Mouse (Mus musculus) CH12.LX (cell line): ENCODE data around the gene Adgra1. TPM values are rescaled to one million over a fixed set of nuclear protein-coding genes. Genes with fewer than 3 reads are reported as not detected.

Experiments used
- DNase-seq: peaks from one replicate; pipeline ENCODE4 v3.0.0-alpha.2; 2013; ENCODE audit errors: extremely low read depth
- H3K27ac ChIP-seq: 2 replicates; pipeline ENCODE4 v1.5.1; 2012; ENCODE audit warnings: low read depth, mild to moderate bottlenecking, control low read depth, moderate library complexity; ENCODE audit not compliant: insufficient read depth
- H3K27me3 ChIP-seq: replicated peaks from 2 replicates; pipeline ENCODE3; 2012; ENCODE audit warnings: inconsistent platforms
- H3K36me3 ChIP-seq, 2 experiments: replicated peaks in 1 of 2; 2 replicates each; pipeline versions ENCODE3 to v1.6.1; 2012; ENCODE audit warnings: inconsistent platforms in 1 of 2, low read length in 1 of 2, mild to moderate bottlenecking in 1 of 2, mixed read lengths in 1 of 2, moderate library complexity in 1 of 2; ENCODE audit not compliant: control insufficient read depth in 1 of 2, insufficient read depth in 1 of 2
- H3K4me1 ChIP-seq, 2 experiments: 2 replicates each; pipeline ENCODE4 v1.6.1; 2012; ENCODE audit warnings: inconsistent platforms in 1 of 2, moderate library complexity in 1 of 2; ENCODE audit not compliant: insufficient read depth in 2 of 2, control insufficient read depth in 1 of 2
- H3K4me2 ChIP-seq: 2 replicates; pipeline ENCODE4 v1.6.1; 2012; ENCODE audit warnings: low read depth, mild to moderate bottlenecking, control low read depth; ENCODE audit not compliant: poor library complexity, insufficient read depth, severe bottlenecking
- H3K4me3 ChIP-seq, 3 experiments: fragments of 150-350 bp in 1 of 3; sonication (generic) in 1 of 3; replicated peaks in 1 of 3; 2 replicates each; pipeline versions ENCODE3 to v1.5.1; 2011 to 2012; ENCODE audit warnings: low read depth in 2 of 3, low read length in 2 of 3, mild to moderate bottlenecking in 2 of 3, moderate library complexity in 2 of 3, control low read depth in 1 of 3, improper control_type of control experiment in 1 of 3, inconsistent platforms in 1 of 3, mixed read lengths in 1 of 3; ENCODE audit not compliant: poor library complexity in 1 of 3
- H3K79me2 ChIP-seq: replicated peaks from 2 replicates; pipeline ENCODE4 v1.6.1; 2012; ENCODE audit warnings: mild to moderate bottlenecking, moderate library complexity; ENCODE audit not compliant: control insufficient read depth, poor library complexity, insufficient read depth, severe bottlenecking; ENCODE audit errors: extremely low read depth
- H3K9ac ChIP-seq: 2 replicates; pipeline ENCODE4 v1.6.1; 2012; ENCODE audit warnings: low read depth, mild to moderate bottlenecking, control low read depth, moderate library complexity; ENCODE audit not compliant: insufficient read depth
- H3K9me3 ChIP-seq: replicated peaks from 2 replicates; pipeline ENCODE3; 2012; ENCODE audit warnings: low read length, inconsistent platforms, mixed read lengths
- CHD1 ChIP-seq: IDR thresholded peaks from 2 replicates; pipeline ENCODE4 v1.6.1; 2012; ENCODE audit warnings: low read depth, low read length, improper control_type of control experiment, inconsistent platforms
- CTCF ChIP-seq, 2 experiments: IDR thresholded peaks in 1 of 2; conservative IDR thresholded peaks in 1 of 2; 2 replicates each; pipeline ENCODE4 v1.5.1; 2011 to 2012; ENCODE audit warnings: low read depth in 2 of 2, low read length in 2 of 2, improper control_type of control experiment in 1 of 2, inconsistent platforms in 1 of 2, mild to moderate bottlenecking in 1 of 2, moderate library complexity in 1 of 2
- ELF1 ChIP-seq: IDR thresholded peaks from 2 replicates; pipeline ENCODE4 v1.6.1; 2014; ENCODE audit warnings: low read depth, mild to moderate bottlenecking, inconsistent platforms, low read length, improper control_type of control experiment
- ETS1 ChIP-seq: conservative IDR thresholded peaks from 2 replicates; pipeline ENCODE4 v1.6.1; 2012; ENCODE audit warnings: low read depth, mild to moderate bottlenecking, inconsistent platforms, low read length, improper control_type of control experiment, moderate library complexity
- GABPA ChIP-seq: IDR thresholded peaks from 2 replicates; pipeline ENCODE4 v1.6.1; 2012; ENCODE audit warnings: low read depth, low read length, improper control_type of control experiment, inconsistent platforms; ENCODE audit not compliant: insufficient replicate concordance
- JUN ChIP-seq: IDR thresholded peaks from 2 replicates; pipeline ENCODE4 v1.6.1; 2011; ENCODE audit warnings: low read depth, mild to moderate bottlenecking, low read length, improper control_type of control experiment, moderate library complexity; ENCODE audit not compliant: insufficient read depth
- JUND ChIP-seq: conservative IDR thresholded peaks from 2 replicates; pipeline ENCODE4 v1.6.1; 2011; ENCODE audit warnings: low read depth, low read length, improper control_type of control experiment
- KAT2A ChIP-seq: IDR thresholded peaks from 2 replicates; pipeline ENCODE4 v1.6.1; 2012; ENCODE audit warnings: low read length, improper control_type of control experiment, inconsistent platforms; ENCODE audit not compliant: insufficient replicate concordance
- MAX ChIP-seq: IDR thresholded peaks from 2 replicates; pipeline ENCODE4 v1.6.1; 2011; ENCODE audit warnings: low read length, improper control_type of control experiment
- MAZ ChIP-seq: IDR thresholded peaks from 2 replicates; pipeline ENCODE4 v1.6.1; 2012; ENCODE audit warnings: low read depth, mild to moderate bottlenecking, inconsistent platforms, low read length, improper control_type of control experiment, moderate library complexity
- MXI1 ChIP-seq: IDR thresholded peaks from 2 replicates; pipeline ENCODE4 v1.6.1; 2011; ENCODE audit warnings: mild to moderate bottlenecking, low read depth, low read length, improper control_type of control experiment
- MYC ChIP-seq: IDR thresholded peaks from 2 replicates; pipeline ENCODE4 v1.6.1; 2011; ENCODE audit warnings: low read depth, mild to moderate bottlenecking, improper control_type of control experiment, low read length
- NRF1 ChIP-seq: IDR thresholded peaks from 2 replicates; pipeline ENCODE4 v1.6.1; 2014; ENCODE audit warnings: low read depth, mild to moderate bottlenecking, inconsistent platforms, low read length, improper control_type of control experiment, moderate library complexity
- PAX5 ChIP-seq: IDR thresholded peaks from 2 replicates; pipeline ENCODE4 v1.6.1; 2012; ENCODE audit warnings: low read length, inconsistent platforms, mixed read lengths
- RAD21 ChIP-seq: IDR thresholded peaks from 2 replicates; pipeline ENCODE4 v1.6.1; 2011; ENCODE audit warnings: low read depth, mild to moderate bottlenecking, low read length, improper control_type of control experiment, moderate library complexity
- ZC3H11A ChIP-seq: IDR thresholded peaks from 2 replicates; pipeline ENCODE4 v1.6.1; 2012; ENCODE audit warnings: low read depth, mild to moderate bottlenecking, inconsistent platforms, low read length, improper control_type of control experiment
- ZMIZ1 ChIP-seq: IDR thresholded peaks from 2 replicates; pipeline ENCODE4 v1.6.1; 2012; ENCODE audit warnings: low read depth, mild to moderate bottlenecking, inconsistent platforms, low read length, improper control_type of control experiment
- dilution Hi-C: fragments of 300-500 bp; cut with MboI; formaldehyde crosslinking; loops from 2 replicates; pipeline ENCODE4 v1.14.3; 2020; ENCODE audit warnings: low sequenced_read_pairs; ENCODE audit not compliant: extremely low pct_unique_long_range_greater_than_20kb, extremely low pct_ligation_motif_present
- in situ Hi-C: fragments of 300-500 bp; cut with MboI; formaldehyde crosslinking; loops from 3 replicates; pipeline ENCODE4 v1.14.3; 2019; ENCODE audit warnings: low sequenced_read_pairs, low pct_ligation_motif_present, low pct_unique_long_range_greater_than_20kb, mixed read lengths
- polyA plus RNA-seq: library from polyadenylated mRNA; unstranded; fragments of >175 nt; gene quantifications from 2 replicates; pipeline ENCODE4 v1.2.1, GENCODE M21; 2012; ENCODE audit warnings: low read depth; ENCODE audit not compliant: insufficient read length
- total RNA-seq, 2 experiments: library from RNA; depleted of rRNA; stranded (reverse); fragments of 300-350 nt in 1 of 2; fragments of >200 nt in 1 of 2; gene quantifications; 2 replicates each; pipeline ENCODE4 v1.2.3; 2012 to 2014

Adgra1 gene
- total and polyA plus RNA-seq, 3 experiments = not detected

GRCm38 (mm10) chr7:139905661-139906060, 71.7 kb downstream of the Adgra1 start (continued):
- TF ChIP-seq ELF1 (peak; percentile 34; the same call in 1 of the 2 replicates), ZC3H11A (peak; percentile 46), ZMIZ1 (no peak), JUN (peak; percentile 21; the same call in 1 of the 2 replicates), PAX5 (no peak), MAX (no peak), CTCF (conservative IDR thresholded peaks at IDR 0.05 in 1 of 2, IDR thresholded peaks at IDR 0.05 in 1 of 2; ENCODE audit: low read depth in 2 of 2, low read length in 2 of 2) (peak; percentile 48 to 94; a peak in 3 of 4 replicates), RAD21 (peak; percentile 93), NRF1 (no peak), MYC (no peak)
- TF ChIP-seq, all 38 proteins: peak for 16

GRCm38 (mm10) chr7:139908176-139908575, 74.2 kb downstream of the Adgra1 start:
- H3K9me3 ChIP-seq = no peaks in the 10 kb centered on the region
- dilution Hi-C loops (no loop called here), in situ Hi-C loops (loop anchor here (10.0 kb wide), 1 partner anchor 157 kb away; no protein-coding TSS in a partner anchor)
- peaks cover 1% of the 10 kb centered on the region for H3K27me3 ChIP-seq
- H3K79me2 ChIP-seq = no peaks in the 10 kb centered on the region
- H3K36me3 ChIP-seq = no peaks in the 10 kb centered on the region
- H3K27ac ChIP-seq = no peak overlapping the region
- no peak for DNase-seq
- no peak overlapping the region for H3K4me3 ChIP-seq
- H3K4me1 ChIP-seq = peaks cover 20 to 63% of the 10 kb centered on the region in 2 experiments
- no peak for TF ChIP-seq JUND
- TF ChIP-seq KAT2A = no peak
- TF ChIP-seq GABPA = no peak
- no peak for TF ChIP-seq ETS1
- H3K4me2 ChIP-seq = no peak overlapping the region
- no peak overlapping the region for H3K9ac ChIP-seq

GRCm38 (mm10) chr7:139909469-139909868, 75.5 kb downstream of the Adgra1 start:
- H3K79me2 ChIP-seq = no peaks in the 10 kb centered on the region
- in situ Hi-C loops (loop anchor here (10.0 kb wide), 1 partner anchor 155 kb away; no protein-coding TSS in a partner anchor), dilution Hi-C loops (no loop called here)
- peaks cover 24 to 62% of the 10 kb centered on the region in 2 experiments for H3K4me1 ChIP-seq
- H3K4me2 ChIP-seq = no peak overlapping the region
- DNase-seq = no peak
- H3K4me3 ChIP-seq = no peak overlapping the region
- H3K27me3 ChIP-seq = peaks cover 9% of the 10 kb centered on the region
- H3K27ac ChIP-seq = no peak overlapping the region
- H3K9me3 ChIP-seq = no peaks in the 10 kb centered on the region
- TF ChIP-seq MAZ (no peak), MAX (no peak), CHD1 (no peak), MXI1 (no peak)
- no peaks in the 10 kb centered on the region for H3K36me3 ChIP-seq
- H3K9ac ChIP-seq = no peak overlapping the region
